Mouse (Mus musculus) G1E (cell line): ENCODE data around the gene Aven.

Source experiments
- CTCF ChIP-seq: IDR thresholded peaks from 2 replicates; pipeline ENCODE4 v1.5.1; 2012; ENCODE audit warnings: low read depth, low read length, inconsistent platforms, mixed read lengths
- TAL1 ChIP-seq: conservative IDR thresholded peaks from 2 replicates; pipeline ENCODE4 v1.6.1; 2012; ENCODE audit warnings: low read depth, low read length, inconsistent platforms, mixed read lengths

DNA sequence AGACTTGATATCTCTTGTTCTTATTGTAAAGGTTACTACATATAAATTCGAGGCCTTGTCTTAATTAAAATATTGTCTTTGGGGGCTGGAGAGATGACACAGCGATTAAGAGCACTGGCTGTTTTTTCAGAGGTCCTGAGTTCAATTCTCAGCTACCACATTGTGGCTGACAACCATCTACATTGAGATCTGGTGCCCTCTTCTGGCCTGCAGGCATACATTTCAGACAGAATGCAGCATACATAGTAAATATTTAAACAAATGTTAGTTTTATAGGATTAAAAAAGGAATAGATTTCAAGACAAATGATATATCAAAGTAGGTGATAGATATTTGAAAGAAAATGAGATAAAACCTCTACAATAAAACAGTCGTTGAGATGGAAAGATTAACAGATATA, 32.2 kb upstream of the Aven start:
- TF ChIP-seq CTCF (no peak), TAL1 (no peak)
